Comparison of ENCODE assay signal across 9 mouse cellular contexts in the genomic region with DNA sequence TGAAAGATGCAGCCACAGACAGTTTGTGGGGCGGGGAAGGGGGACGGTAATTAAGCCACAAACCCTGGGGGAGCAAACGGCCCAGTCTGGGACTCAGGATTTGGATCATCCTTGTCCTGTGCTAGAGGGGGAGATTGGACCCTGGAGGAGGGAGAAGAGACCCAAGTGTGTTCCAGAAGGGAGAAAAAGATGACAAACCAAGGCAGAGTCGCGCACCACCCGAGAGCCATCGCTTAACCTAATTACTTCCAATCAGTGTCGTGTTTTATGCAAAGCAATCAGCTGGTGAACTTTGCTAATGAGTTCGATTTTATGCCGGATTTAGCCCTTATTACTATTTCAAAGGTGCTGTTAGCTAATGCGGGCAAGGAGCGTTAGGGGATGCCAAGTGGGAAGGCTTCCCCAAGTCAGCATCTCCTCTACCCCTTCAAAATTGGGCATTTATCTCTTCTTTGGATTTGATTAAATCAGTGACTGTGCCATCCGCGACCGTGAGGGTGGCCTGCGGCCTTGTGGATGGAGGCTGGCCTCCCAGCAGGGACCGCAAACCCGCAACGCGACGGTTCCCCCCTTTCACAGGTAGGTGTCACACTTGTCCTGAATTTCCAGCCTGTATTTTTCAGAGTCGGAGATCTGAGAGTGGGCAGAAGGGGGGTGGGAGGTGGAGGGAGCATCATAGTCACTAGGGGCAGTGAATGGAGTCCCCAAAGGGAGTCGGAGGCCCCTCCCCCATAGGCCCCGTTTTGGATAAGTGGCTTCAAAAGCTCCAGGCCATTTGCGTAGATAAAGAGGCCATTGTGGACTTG. TPM values are rescaled to one million over a fixed set of nuclear protein-coding genes. Genes with fewer than 3 reads are reported as not detected.
DNase-seq lines count a peak whose midpoint lies in the region; ATAC-seq and TF ChIP-seq lines count a peak whose summit lies in the region.
"Had no signal": no experiment of that assay in that cellular context is flagged by ENCODE, and none has a peak within 500 bp of the region (broad histone marks: within the 10 kb centered on the region; RNA-seq: fewer than 3 reads in every experiment).

No protein-coding gene starts in this region.

- no peak for ATAC-seq in embryonic facial prominence, embryonic 12.5 days (ENCODE audit: insufficient number of reproducible peaks, insufficient read depth, low FRiP score, low TSS enrichment)
- ATAC-seq in hindbrain, embryonic 14.5 days (ENCODE audit: low FRiP score), result peak; percentile 51

- no peaks in the 10 kb centered on the region for H3K9me3 ChIP-seq in ES-Bruce4 (replicated peaks; ENCODE audit: control insufficient read depth, insufficient read depth, low read length, poor library complexity, severe bottlenecking)
- H3K9me3 ChIP-seq in embryonic facial prominence, embryonic 12.5 days, result no peaks in the 10 kb centered on the region
- H3K9me3 ChIP-seq in hindbrain, embryonic 14.5 days (ENCODE audit: control insufficient read depth, low read length), result no peaks in the 10 kb centered on the region

- no peaks in the 10 kb centered on the region for H3K36me3 ChIP-seq in ES-Bruce4 (ENCODE audit: control insufficient read depth, insufficient read depth, low read length, poor library complexity, severe bottlenecking)
- H3K36me3 ChIP-seq in embryonic facial prominence, embryonic 12.5 days, result 0 out of 2 replicates have a peak, but pooled peaks cover 3% of the 10 kb centered on the region
- H3K36me3 ChIP-seq in hindbrain, embryonic 14.5 days (replicated peaks; ENCODE audit: control insufficient read depth, insufficient read depth), result 0 out of 2 replicates have a peak, but pooled peaks cover 4% of the 10 kb centered on the region

- H3K9ac ChIP-seq in ES-Bruce4 (ENCODE audit: low read depth, poor library complexity, severe bottlenecking), result no peak overlapping the region
- peak overlapping the region; percentile 44; the same call in 1 of the 2 replicates for H3K9ac ChIP-seq in embryonic facial prominence, embryonic 12.5 days
- H3K9ac ChIP-seq in hindbrain, embryonic 14.5 days, result peak overlapping the region; percentile 60

- TF ChIP-seq EP300 in ES-Bruce4 (IDR thresholded peaks at IDR 0.05; ENCODE audit: insufficient read depth, low read depth, low read length), result no peak

- peak; percentile 50 for TF ChIP-seq CTCF in ES-Bruce4 (IDR thresholded peaks at IDR 0.05; ENCODE audit: low read depth, low read length)
- no peak for TF ChIP-seq CTCF in lung, adult 2 months (IDR thresholded peaks at IDR 0.05; ENCODE audit: insufficient read depth, low read length)
- TF ChIP-seq CTCF in olfactory bulb, adult 2 months (IDR thresholded peaks at IDR 0.05; ENCODE audit: insufficient read depth, low read depth, low read length), result 0 out of 2 replicates have a peak, but pooled peaks have one; percentile 12

- 3% methylated on average over 25 of the region's 25 CpGs for WGBS in embryonic facial prominence, embryonic 12.5 days
- 4% methylated on average over 25 of the region's 25 CpGs for WGBS in hindbrain, embryonic 14.5 days
- WGBS in lung, adult 2 months, result 11% methylated on average over 25 of the region's 25 CpGs
- WGBS in olfactory bulb, adult 2 months, result 6% methylated on average over 25 of the region's 25 CpGs

- H3K4me1 ChIP-seq in ES-Bruce4 (ENCODE audit: control insufficient read depth, insufficient read depth, low read length), result no peaks in the 10 kb centered on the region
- H3K4me1 ChIP-seq in embryonic facial prominence, embryonic 12.5 days, result peaks cover 42% of the 10 kb centered on the region; the same call in 1 of the 2 replicates
- H3K4me1 ChIP-seq in hindbrain, embryonic 14.5 days (replicated peaks; ENCODE audit: control insufficient read depth, insufficient read depth, low read length), result peaks cover 26% of the 10 kb centered on the region
- peaks cover 2% of the 10 kb centered on the region; the same call in 1 of the 2 replicates for H3K4me1 ChIP-seq in lung, adult 2 months (ENCODE audit: control insufficient read depth, insufficient read depth, low read length)
- peaks cover 6% of the 10 kb centered on the region; the same call in 1 of the 2 replicates for H3K4me1 ChIP-seq in olfactory bulb, adult 2 months (ENCODE audit: control insufficient read depth, insufficient read depth, low read length)

- peaks cover 65% of the 10 kb centered on the region for H3K27me3 ChIP-seq in ES-Bruce4 (ENCODE audit: control insufficient read depth, insufficient read depth, low read length, poor library complexity, severe bottlenecking)
- peaks cover 41% of the 10 kb centered on the region for H3K27me3 ChIP-seq in embryonic facial prominence, embryonic 12.5 days
- peaks cover 60% of the 10 kb centered on the region for H3K27me3 ChIP-seq in hindbrain, embryonic 14.5 days (ENCODE audit: control insufficient read depth, insufficient read depth, low read length)

- no peak overlapping the region for H3K4me3 ChIP-seq in ES-Bruce4 (ENCODE audit: low read depth, low read length)
- H3K4me3 ChIP-seq in embryonic facial prominence, embryonic 12.5 days, result peak overlapping the region; percentile 38
- H3K4me3 ChIP-seq in hindbrain, embryonic 14.5 days (replicated peaks; ENCODE audit: low read length), result peak overlapping the region; percentile 35
- peak overlapping the region; percentile 51 for H3K4me3 ChIP-seq in lung, adult 2 months (replicated peaks; ENCODE audit: extremely low read depth, low read depth, low read length)
- no peak overlapping the region for H3K4me3 ChIP-seq in olfactory bulb, adult 2 months (ENCODE audit: insufficient read depth, low read depth, low read length)

- no peak overlapping the region for H3K27ac ChIP-seq in ES-Bruce4 (ENCODE audit: insufficient read depth, low read length)
- peak overlapping the region; percentile 61 for H3K27ac ChIP-seq in embryonic facial prominence, embryonic 12.5 days
- H3K27ac ChIP-seq in hindbrain, embryonic 14.5 days, result peak overlapping the region; percentile 84
- H3K27ac ChIP-seq in olfactory bulb, adult 2 months (ENCODE audit: insufficient read depth, low read depth, low read length), result no peak overlapping the region

- DNase-seq in gastrocnemius, adult 18-20 months (ENCODE audit: low spot score), result peak; percentile 13
- no peak for DNase-seq in gastrocnemius, postnatal 25 days
- peak; percentile 78 for DNase-seq in hindbrain, embryonic 14.5 days (ENCODE audit: low spot score)
- DNase-seq in lung, adult 2 months, result peak; percentile 70
- no peak for DNase-seq in urinary bladder, postnatal 10 days (ENCODE audit: low spot score)

- H3K4me2 ChIP-seq in embryonic facial prominence, embryonic 12.5 days (replicated peaks), result peak overlapping the region; percentile 55
- peak overlapping the region; percentile 49 for H3K4me2 ChIP-seq in hindbrain, embryonic 14.5 days (replicated peaks)

- no peak for TF ChIP-seq POLR2A in ES-Bruce4 (IDR thresholded peaks at IDR 0.05; ENCODE audit: insufficient read depth, low read length)
- no peak for TF ChIP-seq POLR2A in lung, adult 2 months (IDR thresholded peaks at IDR 0.05; ENCODE audit: borderline replicate concordance, extremely low read depth, low read depth, low read length)
- no peak for TF ChIP-seq POLR2A in olfactory bulb, adult 2 months (IDR thresholded peaks at IDR 0.05; ENCODE audit: insufficient read depth, low read depth, low read length)

RNA-seq across cellular contexts. Expression of a gene that starts 4.3 kb away (rescaled TPM):
- 1 to 10 TPM in 1 of 2 experiments, under 1 TPM in 1; 0.12 to 5.3 TPM for total RNA-seq in gastrocnemius, adult 18-20 months (2021)
- total RNA-seq in gastrocnemius, postnatal 25 days (2021), result 1 to 10 TPM in 1 of 2 experiments, not detected in 1; 7.7 TPM
- polyA plus RNA-seq in ES-Bruce4 (2011; ENCODE audit: insufficient read depth, insufficient read length, low read depth, missing spikeins), result 0.25 and 0.55 TPM in 2 replicates
- 27.2 and 33.6 TPM in 2 replicates for polyA plus RNA-seq in embryonic facial prominence, embryonic 12.5 days (2016; fragmentation: Nextera tagmentation; extraction: Ambion mirVana)
- polyA plus RNA-seq in hindbrain, embryonic 14.5 days (2014; fragmentation: Nextera tagmentation; extraction: Ambion mirVana), result 11.0 and 14.5 TPM in 2 replicates
- polyA plus RNA-seq in lung, adult 2 months (2012; rRNA removed), result 34.3 and 43.7 TPM in 2 replicates
- not detected in 2 replicates for polyA plus RNA-seq in olfactory bulb, adult 2 months (2012; ENCODE audit: insufficient read depth, insufficient read length, low replicate concordance, missing spikeins)
- total RNA-seq: left cerebral cortex, postnatal 10 days had no signal

Comparison
In these comparisons a context has a peak if more than half of its experiments do, and no peak if none do; other contexts are left out.
1. DNase-seq: peak in gastrocnemius, adult 18-20 months (single experiment), hindbrain, embryonic 14.5 days (single experiment) and lung, adult 2 months (single experiment); none in gastrocnemius, postnatal 25 days (single experiment) and urinary bladder, postnatal 10 days (single experiment).
2. H3K27ac ChIP-seq: peak in embryonic facial prominence, embryonic 12.5 days (single experiment) and hindbrain, embryonic 14.5 days (single experiment); none in ES-Bruce4 (single experiment) and olfactory bulb, adult 2 months (single experiment).
3. H3K4me3 ChIP-seq: peak in embryonic facial prominence, embryonic 12.5 days (single experiment), hindbrain, embryonic 14.5 days (single experiment) and lung, adult 2 months (single experiment); none in ES-Bruce4 (single experiment) and olfactory bulb, adult 2 months (single experiment).